Mouse (Mus musculus): ENCODE results near the gene Aida. TPM values are rescaled to one million over a fixed set of nuclear protein-coding genes. Genes with fewer than 3 reads are reported as not detected.
"Not testable (repeated sequence)": the region's sequence is repeated elsewhere in the genome, so short reads cannot be mapped to it uniquely, and the experiment has no call there.

Aida gene
- total RNA-seq, 1 experiment from 2014 or later, result 51.3 TPM

DNA sequence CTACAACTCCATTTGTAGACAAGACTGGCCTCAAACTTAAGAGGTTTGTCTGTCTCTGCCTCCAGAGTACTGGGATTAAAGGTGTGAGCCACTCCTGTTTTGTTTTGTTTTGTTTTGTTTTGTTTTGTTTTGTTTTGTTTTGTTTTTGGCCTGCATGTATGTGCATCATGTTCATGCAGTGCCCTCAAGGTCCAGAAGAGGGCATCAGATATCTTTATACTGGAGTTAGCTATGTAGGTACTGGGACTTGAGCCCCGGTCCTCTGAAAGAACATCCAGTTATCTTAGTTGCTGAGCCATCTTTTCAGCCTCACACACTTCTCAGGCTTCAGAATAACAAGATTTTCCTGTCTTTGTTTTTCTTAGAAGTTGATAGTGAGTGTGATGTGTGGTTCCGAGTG, 19.4 kb downstream of the Aida start:
- DNase-seq, result peak; percentile 17

DNA sequence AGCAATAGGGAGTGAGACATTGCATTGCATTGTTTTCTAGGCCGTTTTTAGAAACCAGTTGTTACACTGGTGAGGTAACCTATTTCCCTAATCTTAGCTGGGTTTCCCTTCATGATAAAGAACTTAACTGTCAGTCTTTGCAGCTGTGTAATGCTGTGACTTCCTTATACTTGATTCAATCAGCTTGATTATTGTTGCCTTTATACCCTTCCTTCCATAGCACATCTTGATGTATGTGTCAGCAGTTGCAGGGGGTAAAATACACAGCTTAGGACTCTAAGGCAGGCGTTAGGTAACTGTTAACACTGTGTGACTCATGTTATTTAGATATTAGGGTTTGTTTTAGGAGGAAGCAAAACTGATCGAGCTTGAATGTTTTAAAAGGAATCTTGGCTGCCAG, 24.3 kb downstream of the Aida start:
- DNase-seq, result no peak

GRCm38 (mm10) chr1:183322496-183322895, 26.1 kb downstream of the Aida start:
- not testable (repeated sequence) for DNase-seq

DNA sequence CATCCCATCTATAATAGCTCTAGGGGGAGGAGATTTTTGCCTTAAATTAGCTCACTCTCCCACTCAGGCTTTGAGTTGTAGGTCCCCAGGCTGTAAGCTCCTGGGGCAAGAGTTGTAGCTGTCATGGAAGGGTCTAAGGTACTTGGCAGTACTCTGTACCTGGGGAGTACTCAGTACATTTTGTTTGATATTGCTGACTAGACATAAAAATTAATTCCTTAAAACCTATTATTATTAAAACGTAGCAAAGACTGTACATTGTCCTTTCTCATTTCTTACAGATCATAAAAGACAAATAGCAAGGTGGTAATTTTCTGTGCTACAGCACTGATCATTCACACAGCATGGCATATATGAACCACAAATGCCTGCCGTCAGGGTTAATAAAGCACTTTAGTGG, 27.5 kb downstream of the Aida start:
- DNase-seq, result no peak

GRCm38 (mm10) chr1:183324433-183324832, 28.0 kb downstream of the Aida start:
- DNase-seq, result no peak

DNA sequence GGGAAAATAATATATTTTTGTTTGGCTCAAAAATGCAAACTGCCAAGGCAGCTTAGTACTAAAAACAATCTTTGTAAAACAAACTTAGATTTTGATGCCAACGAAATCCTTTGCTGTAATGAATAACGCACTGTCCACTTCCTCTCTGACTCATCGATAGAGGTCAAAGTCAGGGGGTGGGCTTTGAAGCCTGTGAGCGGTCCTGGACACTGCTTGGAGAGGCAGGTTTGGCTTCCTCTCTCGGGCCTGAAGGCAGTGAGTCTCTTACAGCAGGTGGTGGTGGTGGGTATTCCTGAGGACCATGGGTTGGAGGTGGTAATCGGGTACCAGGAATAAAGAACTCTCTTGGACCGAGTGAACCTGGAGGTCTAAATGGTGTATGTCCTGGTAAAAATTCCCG, 30.8 kb downstream of the Aida start:
- peak; percentile 31 for DNase-seq

DNA sequence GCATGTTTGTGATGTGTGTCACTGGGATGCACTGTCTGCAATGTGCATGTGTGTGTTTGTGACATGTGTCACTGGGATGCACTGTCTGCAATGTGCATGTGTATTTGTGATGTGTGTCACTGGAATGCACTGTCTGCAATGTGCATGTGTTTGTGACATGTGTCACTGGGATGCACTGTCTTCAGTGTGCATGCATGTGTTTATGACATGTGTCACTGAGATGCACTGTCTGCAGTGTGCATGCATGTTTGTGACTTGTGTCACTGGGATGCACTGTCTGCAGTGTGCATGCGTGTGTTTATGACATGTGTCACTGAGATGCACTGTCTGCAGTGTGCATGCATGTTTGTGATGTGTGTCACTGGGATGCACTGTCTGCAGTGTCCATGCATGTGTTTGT, 46.5 kb downstream of the Aida start:
- not testable (repeated sequence) for DNase-seq

DNA sequence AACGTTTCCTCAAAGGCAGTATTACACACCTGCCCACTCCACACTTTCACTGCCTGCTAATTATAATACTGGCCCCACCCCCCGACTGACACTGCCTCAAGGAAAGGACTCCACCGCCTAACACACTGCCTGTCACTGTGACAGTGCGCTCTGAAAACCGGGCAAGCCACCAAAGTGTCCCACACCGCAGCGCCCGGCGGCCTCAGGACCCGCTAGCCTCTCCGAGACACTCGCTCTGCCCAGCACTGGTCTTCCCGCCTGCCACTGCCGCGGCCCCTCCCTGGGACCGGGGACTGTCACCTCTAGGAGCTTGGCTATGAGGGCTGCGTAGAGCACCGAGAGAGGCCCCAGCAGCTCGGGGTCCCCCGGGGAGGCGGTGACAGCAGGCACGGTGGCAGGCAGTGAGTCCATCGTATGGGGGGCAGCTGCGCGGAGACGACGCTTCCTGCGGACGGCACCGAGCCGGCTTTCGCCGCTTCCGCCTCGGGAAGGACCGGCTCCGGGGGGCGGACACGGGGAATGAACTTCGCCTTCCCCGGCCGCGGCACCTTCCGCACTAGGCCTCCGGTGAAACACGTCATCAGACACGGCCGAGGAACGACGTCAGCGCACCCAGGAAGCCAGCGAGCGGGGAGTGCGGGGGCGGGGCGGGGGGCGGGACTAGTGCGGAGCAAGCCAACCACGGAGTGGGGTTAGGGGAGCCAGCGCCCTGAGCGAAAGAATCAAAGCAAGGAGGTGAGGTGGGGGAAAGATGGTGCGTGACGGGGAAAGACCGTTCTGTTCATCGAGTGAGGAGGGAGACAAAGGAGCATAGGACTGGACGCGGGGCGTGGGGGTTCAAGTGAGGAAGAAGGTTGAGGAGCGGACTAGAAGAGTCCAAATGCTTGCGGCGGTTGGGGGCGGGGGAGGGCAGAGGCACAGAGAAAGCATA, 48.8 kb downstream of the Aida start:
- DNase-seq, result peak; percentile 95

- DNase-seq, result no peak
These were observed 49.4 kb downstream of the Aida start for GRCm38 (mm10) chr1:183345817-183346195.

DNA sequence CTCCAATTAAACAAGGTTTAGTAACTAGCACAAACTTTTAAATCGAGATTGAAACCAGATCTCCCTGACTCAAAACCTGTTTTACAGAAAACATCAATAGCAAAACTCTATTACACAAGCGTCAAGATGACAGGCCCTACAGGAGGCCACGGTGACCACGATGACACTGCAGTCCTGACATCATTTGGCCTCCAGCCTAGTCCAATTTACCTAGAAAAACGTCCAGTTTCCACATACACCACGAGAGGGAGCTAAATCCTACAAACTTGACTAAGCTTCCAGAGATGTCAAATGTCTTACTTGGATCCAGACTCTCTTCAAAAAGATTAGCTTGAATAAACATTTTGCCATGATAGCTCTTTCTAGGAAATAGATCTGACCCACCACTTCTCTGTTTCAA, 53.5 kb downstream of the Aida start:
- DNase-seq, result peak; percentile 80

GRCm38 (mm10) chr1:183358901-183359300, 62.5 kb downstream of the Aida start:
- no peak for DNase-seq

- DNase-seq, result no peak
These were observed 65.9 kb downstream of the Aida start for GRCm38 (mm10) chr1:183362301-183362700.

DNA sequence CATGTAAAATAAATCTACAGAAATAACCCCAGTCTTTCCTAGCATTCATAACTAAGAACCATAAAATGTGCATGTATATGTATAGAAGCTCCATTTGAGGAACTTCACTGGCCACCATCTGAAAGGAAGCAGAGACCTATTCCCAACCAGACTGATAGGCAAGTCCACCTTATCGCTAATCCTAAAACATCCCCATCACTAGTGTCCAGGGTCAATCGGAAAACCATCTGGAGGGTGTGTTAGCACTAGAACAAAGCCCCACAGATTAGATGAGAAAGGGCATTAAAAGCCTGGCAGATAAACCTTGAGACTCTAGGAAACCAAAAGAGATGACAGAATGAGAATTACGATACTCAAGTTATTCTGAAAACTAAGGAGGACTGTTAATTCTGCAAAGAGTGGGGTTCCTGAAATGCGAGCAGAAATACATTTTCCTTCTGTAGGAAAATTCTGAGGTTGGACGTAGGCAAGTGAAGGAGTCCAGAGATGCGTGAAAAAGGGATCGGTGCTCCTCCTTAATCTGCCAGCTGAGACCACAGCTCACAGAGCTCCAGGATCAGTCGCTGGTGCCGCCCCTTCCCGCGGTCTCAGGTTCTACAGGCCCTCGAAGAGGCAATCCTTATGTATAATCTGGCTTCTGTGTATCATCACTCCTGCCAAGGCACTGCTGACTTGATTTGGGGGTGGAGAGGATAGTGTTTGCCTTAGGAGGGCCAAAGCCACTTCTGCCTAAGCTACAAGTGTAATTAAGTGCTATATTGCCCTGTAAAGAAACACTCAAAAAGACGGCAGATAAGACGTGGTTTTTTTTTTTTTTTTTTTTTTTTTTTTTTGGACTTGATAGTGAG, 66.6 kb downstream of the Aida start:
- no peak for DNase-seq

DNA sequence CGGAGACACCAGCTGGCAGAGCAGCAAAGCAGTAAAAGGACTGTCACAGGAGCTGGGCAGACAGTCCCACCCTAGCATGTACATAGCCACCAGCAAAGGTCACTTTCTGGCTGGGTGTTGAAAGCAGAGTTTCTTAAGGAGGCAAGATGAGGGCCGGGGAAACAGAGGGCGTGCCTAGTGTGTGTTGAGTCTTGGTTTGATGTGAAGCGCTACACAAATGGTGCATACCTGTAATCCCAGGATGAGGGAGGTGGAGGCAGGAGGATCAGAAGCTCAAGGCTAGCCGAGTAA, 67.1 kb downstream of the Aida start:
- no peak for DNase-seq

- DNase-seq, result no peak
These were observed 70.0 kb downstream of the Aida start for GRCm38 (mm10) chr1:183366361-183366760.

- DNase-seq, result peak; percentile 45
These were observed 72.4 kb downstream of the Aida start for GRCm38 (mm10) chr1:183368601-183369400.

DNA sequence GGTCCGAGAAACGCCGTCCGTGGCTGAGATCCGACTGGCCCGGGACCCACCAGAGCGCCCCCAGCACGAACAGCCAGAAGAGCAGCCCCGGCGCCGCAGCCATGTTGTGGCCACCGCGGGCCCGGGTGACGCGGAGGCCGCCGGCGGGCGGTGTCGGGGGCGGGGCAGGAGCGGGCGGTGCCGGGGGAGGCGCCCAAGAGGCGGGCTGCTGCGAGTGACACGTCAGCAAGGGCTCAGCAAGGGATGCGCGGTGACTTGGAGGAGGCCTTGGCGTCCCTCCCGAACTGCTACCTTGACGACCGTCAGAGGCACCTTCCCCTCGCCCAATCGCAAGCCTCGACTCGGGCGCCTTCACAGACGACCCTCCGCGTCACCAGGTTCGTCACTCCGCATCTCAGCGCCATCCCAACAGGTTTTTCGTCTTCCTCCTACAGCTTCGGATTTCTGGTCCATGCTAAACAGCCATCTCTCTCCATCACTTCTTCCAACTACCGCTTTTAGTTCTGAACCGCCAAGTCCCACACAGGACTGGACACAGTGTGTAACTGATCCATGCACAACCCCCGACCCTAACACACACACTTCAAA, 73.1 kb downstream of the Aida start, which contains the start of gene Mia3:
Gene Mia3 (minus strand): TSS at position 127 of the 588 bp plus-strand sequence.
- peak; percentile 97 for DNase-seq

DNA sequence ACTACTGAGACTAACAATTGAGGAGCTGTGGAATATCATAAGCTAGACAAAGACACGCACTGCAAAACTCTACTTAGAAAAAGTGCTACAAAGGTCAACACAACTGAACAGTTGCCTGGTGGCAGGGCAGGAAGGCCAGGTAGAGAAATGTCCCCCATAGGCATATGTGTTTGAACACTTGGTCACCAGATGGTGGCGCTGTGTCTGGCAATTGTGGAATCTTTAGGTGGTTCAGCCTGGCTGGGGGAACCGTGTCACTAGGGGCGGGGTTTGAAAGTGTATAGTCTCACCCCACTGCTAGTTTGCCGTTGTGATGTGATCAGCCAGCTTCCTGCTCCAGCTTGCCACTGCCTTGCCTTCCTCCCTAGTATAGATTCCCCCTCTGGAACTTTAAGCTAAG, 78.3 kb downstream of the Aida start:
- no peak for DNase-seq

Data from adrenal gland, postnatal 14 days (tissue).